Mouse (Mus musculus): ENCODE measurements around the gene Mreg. TPM values are rescaled to one million over a fixed set of nuclear protein-coding genes. Genes with fewer than 3 reads are reported as not detected.
A peak's percentile ranks its signal among the peaks of the same experiment; 100 is the strongest.

Mreg gene
- polyA plus RNA-seq, 1 experiment from 2014 or later: 38.8 TPM

DNA sequence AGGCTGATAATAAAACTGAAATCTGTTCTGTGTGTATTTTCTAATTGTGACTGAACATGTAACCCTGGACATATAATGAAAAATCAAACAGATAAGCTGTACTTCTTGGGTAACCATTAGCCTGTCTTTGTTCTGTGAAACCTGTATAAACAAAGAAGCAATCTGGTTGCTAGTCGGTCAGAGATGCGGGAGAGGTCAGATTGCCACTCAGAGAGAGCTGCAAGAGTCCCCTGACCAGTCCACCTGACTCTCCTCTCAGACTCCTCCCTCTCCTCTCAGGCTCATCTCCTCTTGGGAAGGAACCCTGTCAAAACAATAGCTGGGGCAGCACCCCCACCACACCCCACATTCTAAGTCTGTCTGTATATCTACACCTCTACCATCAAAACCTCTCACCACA, 7.0 kb upstream of the Mreg start:
- ATAC-seq (ENCODE audit: insufficient read depth, low FRiP score, low TSS enrichment) (no peak), DNase-seq (ENCODE audit: low spot score) (no peak)
- Histone ChIP-seq H3K36me3 (ENCODE audit: control insufficient read depth, insufficient read depth, low read length) (no peaks in the 10 kb centered on the region), H3K4me1 (ENCODE audit: control insufficient read depth, insufficient read depth, low read length) (no peaks in the 10 kb centered on the region), H3K4me2 (ENCODE audit: low read depth) (no peak overlapping the region), H3K9me3 (ENCODE audit: control insufficient read depth, low read length) (no peaks in the 10 kb centered on the region), H3K4me3 (ENCODE audit: low read depth, low read length) (no peak overlapping the region), H3K27me3 (ENCODE audit: control insufficient read depth, insufficient read depth, low read length) (no peaks in the 10 kb centered on the region), H3K27ac (ENCODE audit: low read depth, low read length) (no peak overlapping the region), H3K9ac (ENCODE audit: low read length) (no peak overlapping the region)
- 62% methylated on average over 2 of the region's 2 CpGs for WGBS

GRCm38 (mm10) chr1:72218626-72219025, 6.5 kb upstream of the Mreg start:
- no peak for ATAC-seq (ENCODE audit: insufficient read depth, low FRiP score, low TSS enrichment)
- no peaks in the 10 kb centered on the region for H3K27me3 ChIP-seq (ENCODE audit: control insufficient read depth, insufficient read depth, low read length)

GRCm38 (mm10) chr1:72216761-72217160, 4.7 kb upstream of the Mreg start:
- Histone ChIP-seq H3K9me3 (ENCODE audit: control insufficient read depth, low read length) (no peaks in the 10 kb centered on the region), H3K4me1 (ENCODE audit: control insufficient read depth, insufficient read depth, low read length) (no peaks in the 10 kb centered on the region), H3K36me3 (ENCODE audit: control insufficient read depth, insufficient read depth, low read length) (no peaks in the 10 kb centered on the region), H3K9ac (ENCODE audit: low read length) (no peak overlapping the region), H3K4me2 (ENCODE audit: low read depth) (no peak overlapping the region), H3K27me3 (ENCODE audit: control insufficient read depth, insufficient read depth, low read length) (no peaks in the 10 kb centered on the region), H3K27ac (ENCODE audit: low read depth, low read length) (no peak overlapping the region), H3K4me3 (ENCODE audit: low read depth, low read length) (no peak overlapping the region)
- DNase-seq (ENCODE audit: low spot score): no peak
- WGBS: 86% methylated on average over 7 of the region's 7 CpGs
- no peak for ATAC-seq (ENCODE audit: insufficient read depth, low FRiP score, low TSS enrichment)

More at GRCm38 (mm10) chr1:72218626-72219025, 6.5 kb upstream of the Mreg start:
- DNase-seq (ENCODE audit: low spot score): no peak
- Histone ChIP-seq H3K9ac (ENCODE audit: low read length) (no peak overlapping the region), H3K4me2 (ENCODE audit: low read depth) (no peak overlapping the region), H3K9me3 (ENCODE audit: control insufficient read depth, low read length) (no peaks in the 10 kb centered on the region), H3K27ac (ENCODE audit: low read depth, low read length) (no peak overlapping the region), H3K4me3 (ENCODE audit: low read depth, low read length) (no peak overlapping the region), H3K36me3 (ENCODE audit: control insufficient read depth, insufficient read depth, low read length) (no peaks in the 10 kb centered on the region), H3K4me1 (ENCODE audit: control insufficient read depth, insufficient read depth, low read length) (no peaks in the 10 kb centered on the region)
- 76% methylated on average over 2 of the region's 2 CpGs for WGBS

- Histone ChIP-seq H3K4me1 (ENCODE audit: control insufficient read depth, insufficient read depth, low read length) (no peaks in the 10 kb centered on the region), H3K4me2 (ENCODE audit: low read depth) (no peak overlapping the region), H3K9ac (ENCODE audit: low read length) (no peak overlapping the region), H3K36me3 (ENCODE audit: control insufficient read depth, insufficient read depth, low read length) (no peaks in the 10 kb centered on the region), H3K9me3 (ENCODE audit: control insufficient read depth, low read length) (no peaks in the 10 kb centered on the region), H3K27me3 (ENCODE audit: control insufficient read depth, insufficient read depth, low read length) (0 out of 2 replicates have a peak, but pooled peaks cover 5% of the 10 kb centered on the region), H3K27ac (ENCODE audit: low read depth, low read length) (no peak overlapping the region), H3K4me3 (ENCODE audit: low read depth, low read length) (no peak overlapping the region)
- no peak for DNase-seq (ENCODE audit: low spot score)
- WGBS: 86% methylated on average over 4 of the region's 4 CpGs
- ATAC-seq (ENCODE audit: insufficient read depth, low FRiP score, low TSS enrichment): no peak
Observed at GRCm38 (mm10) chr1:72215174-72215573, 3.1 kb upstream of the Mreg start.

DNA sequence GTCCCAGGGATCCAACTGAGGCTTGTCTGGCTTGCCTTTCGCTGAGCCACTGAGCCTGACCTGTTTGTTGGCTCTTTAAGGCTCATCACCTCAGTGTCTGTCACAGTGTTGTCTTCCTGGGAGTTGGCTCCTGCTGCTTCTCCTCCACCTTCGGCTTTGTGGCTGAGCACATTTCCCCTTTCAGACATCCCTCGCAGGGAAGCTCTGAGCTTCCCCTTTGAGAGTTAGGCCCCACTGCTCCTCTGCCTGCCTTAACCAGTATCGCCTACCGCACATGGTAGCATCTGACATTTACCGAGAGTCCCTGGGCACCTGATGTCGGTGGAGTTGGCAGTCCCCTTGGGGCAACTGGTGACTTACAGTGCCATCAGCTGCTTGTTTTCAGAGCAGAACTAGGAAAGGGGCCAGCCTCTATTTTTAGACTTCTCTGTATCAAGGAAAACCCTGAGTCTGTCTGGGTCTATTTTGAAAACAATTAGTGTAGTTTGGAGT, 2.4 kb upstream of the Mreg start:
- Histone ChIP-seq H3K9ac (ENCODE audit: low read length) (no peak overlapping the region), H3K27me3 (ENCODE audit: control insufficient read depth, insufficient read depth, low read length) (0 out of 2 replicates have a peak, but pooled peaks cover 5% of the 10 kb centered on the region), H3K4me3 (ENCODE audit: low read depth, low read length) (no peak overlapping the region), H3K36me3 (ENCODE audit: control insufficient read depth, insufficient read depth, low read length) (no peaks in the 10 kb centered on the region), H3K4me1 (ENCODE audit: control insufficient read depth, insufficient read depth, low read length) (no peaks in the 10 kb centered on the region), H3K4me2 (ENCODE audit: low read depth) (no peak overlapping the region), H3K27ac (ENCODE audit: low read depth, low read length) (no peak overlapping the region), H3K9me3 (ENCODE audit: control insufficient read depth, low read length) (no peaks in the 10 kb centered on the region)
- no peak for DNase-seq (ENCODE audit: low spot score)
- WGBS: 71% methylated on average over 7 of the region's 7 CpGs
- ATAC-seq (ENCODE audit: insufficient read depth, low FRiP score, low TSS enrichment): no peak

DNA sequence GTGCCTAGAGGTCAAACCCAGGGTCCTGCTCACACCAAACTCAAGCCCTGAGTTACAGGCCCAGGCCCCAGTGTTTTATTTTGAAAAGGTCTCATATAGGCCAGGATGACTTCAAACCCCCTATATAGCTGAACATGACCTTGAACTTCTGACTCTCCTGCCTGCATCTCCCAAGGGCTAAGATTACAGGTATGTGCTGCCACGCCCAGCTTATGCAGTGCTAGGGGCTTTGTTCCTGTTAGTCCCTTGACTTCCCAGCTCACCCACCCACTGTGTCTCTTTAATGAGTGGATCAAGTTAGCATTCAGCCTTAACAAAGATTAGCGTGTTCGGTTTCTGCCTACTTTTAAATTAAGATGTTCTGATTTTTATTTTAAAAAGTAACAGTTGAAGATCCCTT, 1.8 kb upstream of the Mreg start:
- DNase-seq (ENCODE audit: low spot score) (no peak), ATAC-seq (ENCODE audit: insufficient read depth, low FRiP score, low TSS enrichment) (no peak)
- no peak overlapping the region for H3K9ac ChIP-seq (ENCODE audit: low read length)
- H3K36me3 ChIP-seq (ENCODE audit: control insufficient read depth, insufficient read depth, low read length): no peaks in the 10 kb centered on the region
- H3K4me1 ChIP-seq (ENCODE audit: control insufficient read depth, insufficient read depth, low read length): no peaks in the 10 kb centered on the region
- H3K4me2 ChIP-seq (ENCODE audit: low read depth): no peak overlapping the region
- 97% methylated on average over 3 of the region's 3 CpGs for WGBS
- no peak overlapping the region for H3K27ac ChIP-seq (ENCODE audit: low read depth, low read length)
- H3K27me3 ChIP-seq (ENCODE audit: control insufficient read depth, insufficient read depth, low read length): 0 out of 2 replicates have a peak, but pooled peaks cover 5% of the 10 kb centered on the region
- H3K4me3 ChIP-seq (ENCODE audit: low read depth, low read length): no peak overlapping the region
- H3K9me3 ChIP-seq (ENCODE audit: control insufficient read depth, low read length): no peaks in the 10 kb centered on the region

DNA sequence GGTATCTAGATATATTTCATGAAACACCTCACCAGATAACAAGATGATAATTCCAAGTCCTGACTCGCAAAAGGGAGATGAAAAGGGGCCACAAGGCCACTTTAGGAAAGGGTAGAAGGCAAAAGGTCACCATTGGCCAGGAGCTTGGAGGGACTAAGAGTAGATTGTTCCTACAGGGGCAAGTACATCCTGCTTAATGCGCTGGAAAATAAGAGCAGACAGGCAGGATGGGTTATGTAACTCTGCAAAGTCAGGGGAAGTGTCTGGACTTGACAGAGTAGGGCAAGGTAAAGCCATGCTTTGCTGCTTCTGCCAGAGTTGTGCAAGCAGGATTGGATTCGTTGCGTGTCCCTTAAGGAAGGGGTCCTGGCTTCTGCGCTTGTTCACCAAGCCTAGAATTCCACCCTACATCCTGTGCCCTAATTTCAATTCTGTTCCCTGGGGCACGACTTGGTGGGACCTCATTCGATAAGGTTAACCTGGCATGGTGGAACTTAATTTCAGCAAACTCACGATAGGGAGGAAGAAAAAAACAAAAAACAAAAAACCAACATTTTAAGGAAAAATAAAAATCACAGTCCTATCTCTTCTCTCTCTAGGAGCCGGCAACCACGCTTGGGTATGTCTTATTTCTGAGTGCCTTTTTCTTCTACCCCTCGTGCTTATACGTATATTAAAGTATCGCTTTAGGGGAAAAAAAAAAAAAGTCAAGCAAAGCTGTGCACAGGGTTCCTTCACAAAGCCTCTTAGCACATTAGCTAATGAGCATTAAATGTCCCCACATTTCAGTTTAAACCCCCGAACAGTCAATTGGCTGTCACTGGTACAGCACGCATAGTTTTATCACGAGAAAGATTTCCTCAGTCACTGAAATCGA, 1.1 kb downstream of the Mreg start:
- no peaks in the 10 kb centered on the region for H3K36me3 ChIP-seq (ENCODE audit: control insufficient read depth, insufficient read depth, low read length)
- H3K4me3 ChIP-seq (ENCODE audit: low read depth, low read length): peak overlapping the region; percentile 80
- no peak overlapping the region for H3K27ac ChIP-seq (ENCODE audit: low read depth, low read length)
- 0 out of 2 replicates have a peak, but pooled peaks cover 5% of the 10 kb centered on the region for H3K27me3 ChIP-seq (ENCODE audit: control insufficient read depth, insufficient read depth, low read length)
- DNase-seq (ENCODE audit: low spot score): no peak
- H3K4me2 ChIP-seq (ENCODE audit: low read depth): peak overlapping the region; percentile 95
- ATAC-seq (ENCODE audit: insufficient read depth, low FRiP score, low TSS enrichment): no peak
- H3K9me3 ChIP-seq (ENCODE audit: control insufficient read depth, low read length): no peaks in the 10 kb centered on the region
- H3K4me1 ChIP-seq (ENCODE audit: control insufficient read depth, insufficient read depth, low read length): no peaks in the 10 kb centered on the region
- 25% methylated on average over 17 of the region's 17 CpGs for WGBS
- H3K9ac ChIP-seq (ENCODE audit: low read length): no peak overlapping the region; the same call in 1 of the 2 replicates

- H3K4me3 ChIP-seq (ENCODE audit: low read depth, low read length): no peak overlapping the region
- no peaks in the 10 kb centered on the region for H3K36me3 ChIP-seq (ENCODE audit: control insufficient read depth, insufficient read depth, low read length)
- ATAC-seq (ENCODE audit: insufficient read depth, low FRiP score, low TSS enrichment) (no peak), DNase-seq (ENCODE audit: low spot score) (no peak)
- 88% methylated on average over 5 of the region's 5 CpGs for WGBS
- no peaks in the 10 kb centered on the region for H3K9me3 ChIP-seq (ENCODE audit: control insufficient read depth, low read length)
- H3K27me3 ChIP-seq (ENCODE audit: control insufficient read depth, insufficient read depth, low read length): 0 out of 2 replicates have a peak, but pooled peaks cover 5% of the 10 kb centered on the region
- H3K9ac ChIP-seq (ENCODE audit: low read length): no peak overlapping the region
- H3K27ac ChIP-seq (ENCODE audit: low read depth, low read length): no peak overlapping the region
- H3K4me2 ChIP-seq (ENCODE audit: low read depth): no peak overlapping the region
- no peaks in the 10 kb centered on the region for H3K4me1 ChIP-seq (ENCODE audit: control insufficient read depth, insufficient read depth, low read length)
Observed at GRCm38 (mm10) chr1:72208095-72208494, 4.0 kb downstream of the Mreg start.

GRCm38 (mm10) chr1:72205113-72205512, 7.0 kb downstream of the Mreg start:
- Histone ChIP-seq H3K4me2 (ENCODE audit: low read depth) (no peak overlapping the region), H3K4me3 (ENCODE audit: low read depth, low read length) (no peak overlapping the region), H3K9ac (ENCODE audit: low read length) (no peak overlapping the region), H3K36me3 (ENCODE audit: control insufficient read depth, insufficient read depth, low read length) (no peaks in the 10 kb centered on the region), H3K27me3 (ENCODE audit: control insufficient read depth, insufficient read depth, low read length) (no peaks in the 10 kb centered on the region), H3K9me3 (ENCODE audit: control insufficient read depth, low read length) (no peaks in the 10 kb centered on the region), H3K4me1 (ENCODE audit: control insufficient read depth, insufficient read depth, low read length) (no peaks in the 10 kb centered on the region), H3K27ac (ENCODE audit: low read depth, low read length) (no peak overlapping the region)
- DNase-seq (ENCODE audit: low spot score) (no peak), ATAC-seq (ENCODE audit: insufficient read depth, low FRiP score, low TSS enrichment) (no peak)
- WGBS: 89% methylated on average over 3 of the region's 3 CpGs

Data from neural tube, embryonic 11.5 days (tissue).